Mouse (Mus musculus) cerebellum, adult 2 months (tissue): ENCODE data around the gene Kifc3.

Experiments used
- CTCF ChIP-seq: fragments of 200-500 bp; IDR thresholded peaks from 2 replicates; pipeline ENCODE4 v1.5.1; 2011; ENCODE audit warnings: low read depth, mild to moderate bottlenecking, control low read depth, low read length, moderate library complexity, borderline replicate concordance; ENCODE audit not compliant: insufficient read depth
- POLR2A ChIP-seq: fragments of 200-500 bp; IDR thresholded peaks from 2 replicates; pipeline ENCODE4 v1.6.1; 2011; ENCODE audit warnings: low read length, control low read depth, borderline replicate concordance; ENCODE audit not compliant: insufficient read depth

DNA sequence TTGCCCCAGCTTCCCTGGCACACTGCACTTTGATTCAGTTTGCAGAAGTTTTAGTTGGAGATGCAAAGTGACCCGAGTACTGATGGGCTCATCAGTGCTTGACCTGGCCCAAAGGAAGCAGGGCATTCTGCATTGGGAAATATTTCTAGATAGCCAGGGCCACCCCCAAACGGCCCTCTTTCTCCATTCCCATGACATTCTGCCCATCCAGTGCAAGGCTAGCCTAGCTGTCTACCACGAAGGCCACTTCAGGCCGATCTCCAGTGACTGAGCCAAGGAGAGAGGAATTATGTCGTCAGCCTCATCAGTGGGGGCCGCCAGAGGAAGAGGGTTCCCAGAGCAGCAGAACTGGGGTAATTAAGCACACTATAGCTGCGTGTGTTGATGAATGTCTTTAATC lies 1.1 kb downstream of the Kifc3 start:
- no peak for TF ChIP-seq POLR2A
- no peak for TF ChIP-seq CTCF
